Mouse (Mus musculus) kidney, adult 8-10 months (tissue): ENCODE data around the gene Foxs1.

ENCODE experiments used
- DNase-seq, 2 experiments: peaks; one replicate each; pipeline ENCODE4 v3.0.0; 2022

The Foxs1 gene

DNA sequence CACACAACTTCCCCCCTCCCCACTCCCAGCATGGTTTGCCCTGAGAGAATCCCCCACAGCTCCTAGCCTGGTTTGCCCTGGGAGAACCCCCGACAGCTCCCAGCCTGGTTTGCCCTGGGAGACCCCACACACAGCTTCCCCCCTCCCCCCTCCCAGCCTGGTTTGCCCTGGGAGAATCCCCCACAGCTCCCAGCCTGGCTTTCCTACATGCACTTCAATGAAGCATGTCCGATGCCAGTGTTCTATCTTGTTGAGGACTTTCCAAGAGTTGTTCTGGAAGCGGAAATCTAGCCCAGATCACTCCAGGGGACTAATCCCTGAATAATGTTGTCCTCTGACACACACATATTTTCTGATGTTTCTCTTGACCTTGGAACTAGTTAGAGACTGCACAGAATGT is 30.4 kb downstream of the Foxs1 start:
- no peak for DNase-seq

- no peak for DNase-seq
Measured at GRCm38 (mm10) chr2:152901296-152901695, 31.7 kb downstream of the Foxs1 start.

GRCm38 (mm10) chr2:152899011-152899410 is 34.0 kb downstream of the Foxs1 start:
- no peak for DNase-seq

DNA sequence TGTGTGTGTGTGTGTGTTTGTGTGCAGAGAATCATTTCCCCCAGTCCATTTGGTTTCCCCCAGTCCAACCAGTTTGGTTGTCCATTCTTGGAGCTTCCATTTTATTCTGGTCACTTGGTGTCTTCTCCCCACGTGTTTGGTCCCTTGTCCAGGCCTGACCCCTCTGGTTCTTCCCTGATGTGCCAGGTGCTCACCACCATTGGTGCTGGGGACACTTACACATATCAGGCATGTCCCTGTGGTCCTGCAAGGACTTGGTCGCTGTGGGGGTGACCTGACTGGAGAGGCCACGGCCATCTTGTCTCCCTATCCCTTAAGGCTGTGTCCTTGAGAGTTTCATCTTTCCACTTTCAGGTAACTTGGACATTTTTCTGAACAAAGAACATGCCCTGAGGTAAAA is 36.1 kb downstream of the Foxs1 start:
- DNase-seq = no peak

- peak; percentile 28 to 49 for DNase-seq
Measured at GRCm38 (mm10) chr2:152895834-152896233, 37.2 kb downstream of the Foxs1 start.

DNA sequence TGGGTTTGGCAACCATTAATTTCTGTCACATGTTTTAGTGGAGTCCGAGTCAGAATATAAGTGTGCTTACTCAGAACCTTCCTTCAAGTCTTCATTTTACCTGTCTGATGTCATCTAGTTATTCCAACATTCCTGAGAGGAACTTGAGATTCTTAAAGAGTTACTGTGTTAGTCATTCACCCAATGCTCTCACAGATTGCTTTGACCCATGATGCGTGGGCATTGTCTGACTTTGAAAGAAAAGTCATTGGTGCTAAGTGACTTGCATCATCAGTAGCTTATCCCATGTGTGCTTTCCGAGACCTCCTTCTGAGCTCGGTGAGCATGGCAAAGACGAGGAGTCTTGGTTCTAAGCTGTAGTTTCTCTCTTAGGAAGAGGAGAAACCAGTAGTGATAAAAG is 44.2 kb downstream of the Foxs1 start:
- no peak for DNase-seq

- no peak for DNase-seq
Measured at GRCm38 (mm10) chr2:152887230-152887629, 45.8 kb downstream of the Foxs1 start.

- DNase-seq = no peak
Measured at GRCm38 (mm10) chr2:152884101-152884645, 48.8 kb downstream of the Foxs1 start.
